Mouse (Mus musculus): ENCODE measurements around the gene Cep128.

The Cep128 gene

DNA sequence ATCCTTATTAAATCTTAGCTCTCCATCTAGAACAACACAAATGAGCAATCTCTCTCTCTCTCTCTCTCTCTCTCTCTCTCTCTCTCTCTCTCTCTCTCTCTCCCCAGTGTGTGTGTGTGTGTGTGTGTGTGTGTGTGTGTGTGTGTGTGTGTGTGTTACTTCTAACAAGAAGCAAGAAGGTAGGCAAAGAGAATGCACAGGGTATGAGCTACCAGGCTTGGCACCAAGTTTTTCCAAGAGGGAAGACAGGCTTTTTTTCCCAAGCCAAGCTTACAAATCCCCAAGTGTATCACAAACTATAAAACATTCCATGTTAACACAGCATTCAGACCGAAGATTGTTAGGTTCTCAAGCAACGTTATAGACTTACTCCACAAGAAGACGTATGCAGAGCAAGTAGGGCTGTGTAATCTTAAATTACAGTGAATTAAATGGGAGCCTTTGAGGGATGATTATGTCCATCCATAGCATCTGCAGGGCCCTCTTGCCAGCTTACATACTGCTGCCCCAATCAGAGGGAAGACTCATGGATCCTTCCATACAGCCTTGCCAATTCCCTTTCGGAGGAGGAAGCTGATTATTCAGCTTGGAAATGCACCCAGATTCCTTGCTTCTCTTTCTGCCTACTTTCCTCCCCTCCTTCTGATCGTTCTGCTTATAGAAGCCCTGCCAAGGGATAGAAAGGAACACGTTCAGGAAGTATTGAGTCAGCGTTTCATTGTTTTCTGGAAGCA is 429.3 kb downstream of the Cep128 start:
- DNase-seq (ENCODE audit: low read depth) = no peak
